Comparison of ENCODE assay signal across 8 mouse cellular contexts in genomic region chr11:40732997-40733338, GRCm38 (mm10). TPM values are rescaled to one million over a fixed set of nuclear protein-coding genes. Genes with fewer than 3 reads are reported as not detected.
A peak's percentile ranks its signal among the peaks of the same experiment; 100 is the strongest.
DNase-seq lines count a peak whose midpoint lies in the region; ATAC-seq and TF ChIP-seq lines count a peak whose summit lies in the region.

No protein-coding gene starts in this region.

- peaks cover 30% of the 10 kb centered on the region for H3K36me3 ChIP-seq in embryonic facial prominence, embryonic 14.5 days (ENCODE audit: control insufficient read depth, insufficient read depth, low read length)
- no peaks in the 10 kb centered on the region for H3K36me3 ChIP-seq in intestine, embryonic 16.5 days (ENCODE audit: control insufficient read depth, insufficient read depth, low read length)
- H3K36me3 ChIP-seq in neural tube, embryonic 12.5 days: peaks cover 15% of the 10 kb centered on the region

- no peak overlapping the region for H3K27ac ChIP-seq in left cerebral cortex, adult 2 months
- no peak overlapping the region for H3K27ac ChIP-seq in embryonic facial prominence, embryonic 14.5 days (replicated peaks; ENCODE audit: low read depth, low read length)
- H3K27ac ChIP-seq in intestine, embryonic 16.5 days (ENCODE audit: low read length): no peak overlapping the region
- no peak overlapping the region for H3K27ac ChIP-seq in neural tube, embryonic 12.5 days

- no peak for DNase-seq in left cerebral cortex, adult 2 months (ENCODE audit: extremely low spot score in 1 of 2, low spot score in 2 of 2)
- no peak for DNase-seq in left cerebral cortex, adult 8-10 months (ENCODE audit: low spot score in 2 of 2)
- DNase-seq in embryonic facial prominence, embryonic 14.5 days (ENCODE audit: low spot score): peak; percentile 20
- DNase-seq in layer of hippocampus, postnatal 14 days (ENCODE audit: low spot score in 2 of 2): no peak
- DNase-seq in spleen, postnatal 10 days (ENCODE audit: low spot score in 2 of 2): no peak
- DNase-seq in left cerebral cortex, postnatal 36 days (ENCODE audit: low spot score in 2 of 2): no peak

- intact Hi-C loops in left cerebral cortex, adult 2 months (cut with DNase I): loop anchor here (2.0 kb wide), 1 partner anchor 40 kb away; no protein-coding TSS in a partner anchor
- intact Hi-C loops in left cerebral cortex, postnatal 36 days (cut with DNase I): loop anchor here (2.0 kb wide), 1 partner anchor 40 kb away; no protein-coding TSS in a partner anchor

- peak overlapping the region; percentile 70 for H3K9ac ChIP-seq in embryonic facial prominence, embryonic 14.5 days (ENCODE audit: low read depth, low read length)
- peak overlapping the region; percentile 62 for H3K9ac ChIP-seq in intestine, embryonic 16.5 days (ENCODE audit: low read depth, low read length)
- peak overlapping the region; percentile 36; the same call in 1 of the 2 replicates for H3K9ac ChIP-seq in neural tube, embryonic 12.5 days

- peak overlapping the region; percentile 87 for H3K4me2 ChIP-seq in embryonic facial prominence, embryonic 14.5 days (ENCODE audit: low read depth, low read length)
- H3K4me2 ChIP-seq in intestine, embryonic 16.5 days (ENCODE audit: low read depth, low read length): peak overlapping the region; percentile 48
- H3K4me2 ChIP-seq in neural tube, embryonic 12.5 days (replicated peaks): peak overlapping the region; percentile 72

- no peak for TF ChIP-seq CTCF in left cerebral cortex, adult 2 months (IDR thresholded peaks at IDR 0.05)

- no peaks in the 10 kb centered on the region for H3K27me3 ChIP-seq in embryonic facial prominence, embryonic 14.5 days (replicated peaks; ENCODE audit: control insufficient read depth, insufficient read depth, low read length)
- H3K27me3 ChIP-seq in intestine, embryonic 16.5 days (replicated peaks; ENCODE audit: control insufficient read depth, insufficient read depth, low read length): no peaks in the 10 kb centered on the region
- H3K27me3 ChIP-seq in neural tube, embryonic 12.5 days (replicated peaks): no peaks in the 10 kb centered on the region

- WGBS in embryonic facial prominence, embryonic 14.5 days: 2% methylated on average over 14 of the region's 14 CpGs
- under 1% methylated on average over 14 of the region's 14 CpGs for WGBS in intestine, embryonic 16.5 days
- WGBS in neural tube, embryonic 12.5 days: 2% methylated on average over 14 of the region's 14 CpGs

- H3K4me1 ChIP-seq in embryonic facial prominence, embryonic 14.5 days (ENCODE audit: control insufficient read depth, insufficient read depth, low read length): peaks cover 16% of the 10 kb centered on the region; the same call in 1 of the 2 replicates
- H3K4me1 ChIP-seq in intestine, embryonic 16.5 days (ENCODE audit: control insufficient read depth, insufficient read depth, low read length): peaks cover 10% of the 10 kb centered on the region
- peaks cover 24% of the 10 kb centered on the region for H3K4me1 ChIP-seq in neural tube, embryonic 12.5 days

- ATAC-seq in embryonic facial prominence, embryonic 14.5 days (ENCODE audit: low read depth): peak; percentile 16; the same call in 1 of the 2 replicates
- peak; percentile 47; the same call in 1 of the 2 replicates for ATAC-seq in intestine, embryonic 16.5 days
- no peak for ATAC-seq in neural tube, embryonic 12.5 days (ENCODE audit: low FRiP score, low read depth)

- H3K4me3 ChIP-seq in left cerebral cortex, adult 2 months: 0 out of 2 replicates have a peak overlapping the region, but pooled peaks have one; percentile 4
- H3K4me3 ChIP-seq in embryonic facial prominence, embryonic 14.5 days (ENCODE audit: low read depth, low read length): peak overlapping the region; percentile 95
- peak overlapping the region; percentile 88 for H3K4me3 ChIP-seq in intestine, embryonic 16.5 days (ENCODE audit: low read length)
- H3K4me3 ChIP-seq in neural tube, embryonic 12.5 days: peak overlapping the region; percentile 53

- H3K9me3 ChIP-seq in embryonic facial prominence, embryonic 14.5 days (ENCODE audit: control insufficient read depth, low read length): no peaks in the 10 kb centered on the region
- no peaks in the 10 kb centered on the region for H3K9me3 ChIP-seq in intestine, embryonic 16.5 days (ENCODE audit: control insufficient read depth, low read length)
- H3K9me3 ChIP-seq in neural tube, embryonic 12.5 days: no peaks in the 10 kb centered on the region

RNA-seq across cellular contexts. Expression of gene Hmmr, which starts 0.3 kb away (rescaled TPM):
- total RNA-seq in left cerebral cortex, adult 2 months (2021): under 1 TPM; 0.33 to 0.50 TPM
- under 1 TPM; 0.32 to 0.49 (median 0.42) TPM for total RNA-seq in left cerebral cortex, adult 8-10 months (2022)
- polyA plus RNA-seq in embryonic facial prominence, embryonic 14.5 days (2014; fragmentation: Nextera tagmentation; extraction: Ambion mirVana): 35.2 and 38.3 TPM in 2 replicates
- polyA plus RNA-seq in intestine, embryonic 16.5 days (2015; fragmentation: Nextera tagmentation; extraction: Ambion mirVana): 34.1 and 37.6 TPM in 2 replicates
- polyA plus RNA-seq in neural tube, embryonic 12.5 days (2016; fragmentation: Nextera tagmentation; extraction: Ambion mirVana): 33.7 and 33.8 TPM in 2 replicates
- total RNA-seq in layer of hippocampus, postnatal 14 days (2021): 1 to 10 TPM in 1 of 2 experiments, under 1 TPM in 1; 0.88 to 1.7 TPM
- under 1 TPM; 0.74 to 0.82 TPM for total RNA-seq in left cerebral cortex, postnatal 36 days (2021)

RNA-seq across cellular contexts. Expression of gene Nudcd2, which starts 0.5 kb away (rescaled TPM):
- 10 to 100 TPM; 20.1 to 20.3 TPM for total RNA-seq in left cerebral cortex, adult 2 months (2021)
- 10 to 100 TPM; 15.9 to 22.0 (median 18.8) TPM for total RNA-seq in left cerebral cortex, adult 8-10 months (2022)
- polyA plus RNA-seq in embryonic facial prominence, embryonic 14.5 days (2014; fragmentation: Nextera tagmentation; extraction: Ambion mirVana): 122 and 138 TPM in 2 replicates
- 119 and 130 TPM in 2 replicates for polyA plus RNA-seq in intestine, embryonic 16.5 days (2015; fragmentation: Nextera tagmentation; extraction: Ambion mirVana)
- polyA plus RNA-seq in neural tube, embryonic 12.5 days (2016; fragmentation: Nextera tagmentation; extraction: Ambion mirVana): 122 and 124 TPM in 2 replicates
- 10 to 100 TPM; 18.6 to 26.1 TPM for total RNA-seq in layer of hippocampus, postnatal 14 days (2021)
- 10 to 100 TPM; 18.1 to 21.3 TPM for total RNA-seq in left cerebral cortex, postnatal 36 days (2021)

RNA-seq across cellular contexts. Expression of gene Ccng1, which starts 22.1 kb away (rescaled TPM):
- 10 to 100 TPM; 67.3 to 72.7 TPM for total RNA-seq in left cerebral cortex, adult 2 months (2021)
- 10 to 100 TPM; 61.2 to 67.9 (median 66.6) TPM for total RNA-seq in left cerebral cortex, adult 8-10 months (2022)
- polyA plus RNA-seq in embryonic facial prominence, embryonic 14.5 days (2014; fragmentation: Nextera tagmentation; extraction: Ambion mirVana): 69.3 and 85.7 TPM in 2 replicates
- 50.8 and 56.6 TPM in 2 replicates for polyA plus RNA-seq in intestine, embryonic 16.5 days (2015; fragmentation: Nextera tagmentation; extraction: Ambion mirVana)
- 36.7 and 40.4 TPM in 2 replicates for polyA plus RNA-seq in neural tube, embryonic 12.5 days (2016; fragmentation: Nextera tagmentation; extraction: Ambion mirVana)
- total RNA-seq in layer of hippocampus, postnatal 14 days (2021): 10 to 100 TPM; 54.0 to 56.1 TPM
- total RNA-seq in left cerebral cortex, postnatal 36 days (2021): 10 to 100 TPM; 61.7 to 70.4 TPM

RNA-seq across cellular contexts. Expression of gene Mat2b, which starts 38.0 kb away (rescaled TPM):
- total RNA-seq in left cerebral cortex, adult 2 months (2021): 100 to 1,000 TPM; 145 to 160 TPM
- 100 to 1,000 TPM; 149 to 173 (median 160) TPM for total RNA-seq in left cerebral cortex, adult 8-10 months (2022)
- polyA plus RNA-seq in embryonic facial prominence, embryonic 14.5 days (2014; fragmentation: Nextera tagmentation; extraction: Ambion mirVana): 92.5 and 92.8 TPM in 2 replicates
- 94.2 and 95.9 TPM in 2 replicates for polyA plus RNA-seq in intestine, embryonic 16.5 days (2015; fragmentation: Nextera tagmentation; extraction: Ambion mirVana)
- polyA plus RNA-seq in neural tube, embryonic 12.5 days (2016; fragmentation: Nextera tagmentation; extraction: Ambion mirVana): 78.5 and 80.2 TPM in 2 replicates
- total RNA-seq in layer of hippocampus, postnatal 14 days (2021): 100 to 1,000 TPM; 104 to 105 TPM
- total RNA-seq in left cerebral cortex, postnatal 36 days (2021): 100 to 1,000 TPM; 160 to 179 TPM

Comparison
In these comparisons a context has a peak if more than half of its experiments do, and no peak if none do; other contexts are left out.
1. H3K4me3 ChIP-seq: peak in every context shown above with its lines; median percentile 95 in embryonic facial prominence, embryonic 14.5 days; 88 in intestine, embryonic 16.5 days; 53 in neural tube, embryonic 12.5 days; 4 in left cerebral cortex, adult 2 months.